Mouse (Mus musculus): ENCODE data around the gene Gm12800. TPM values are rescaled to one million over a fixed set of nuclear protein-coding genes. Genes with fewer than 3 reads are reported as not detected.

Gm12800 gene
- polyA plus RNA-seq, 1 experiment from 2014 or later, result not detected

Other genes with a start within 250 kb of the Gm12800 start
- 16.0 and 16.2 TPM in 2 replicates for gene Lepr, start 191.7 kb upstream of the Gm12800 start, polyA plus RNA-seq (2014; fragmentation: Nextera tagmentation; extraction: Ambion mirVana)
- not detected in 2 replicates for gene B020004J07Rik, start 65.1 kb upstream of the Gm12800 start, polyA plus RNA-seq (2014; fragmentation: Nextera tagmentation; extraction: Ambion mirVana)
- gene C130073F10Rik, start 15.3 kb upstream of the Gm12800 start, polyA plus RNA-seq (2014; fragmentation: Nextera tagmentation; extraction: Ambion mirVana), result not detected in 2 replicates
- not detected in 2 replicates for gene Gm12794, start 31.3 kb downstream of the Gm12800 start, polyA plus RNA-seq (2014; fragmentation: Nextera tagmentation; extraction: Ambion mirVana)
- not detected in 2 replicates for gene Gm12790, start 71.9 kb downstream of the Gm12800 start, polyA plus RNA-seq (2014; fragmentation: Nextera tagmentation; extraction: Ambion mirVana)
- not detected in 2 replicates for gene Gm12789, start 77.5 kb downstream of the Gm12800 start, polyA plus RNA-seq (2014; fragmentation: Nextera tagmentation; extraction: Ambion mirVana)
- gene Pde4b, start 178.4 kb downstream of the Gm12800 start, polyA plus RNA-seq (2014; fragmentation: Nextera tagmentation; extraction: Ambion mirVana), result 19.1 and 19.4 TPM in 2 replicates

All from embryonic facial prominence, embryonic 14.5 days (tissue).